Mouse (Mus musculus): Measurements from ENCODE around the gene Ikzf3. TPM values are rescaled to one million over a fixed set of nuclear protein-coding genes. Genes with fewer than 3 reads are reported as not detected.

Ikzf3 gene
- polyA plus RNA-seq, 1 experiment from 2014 or later: 0.23 TPM

GRCm38 (mm10) chr11:98482067-98482466, 63.8 kb downstream of the Ikzf3 start:
- Histone ChIP-seq H3K9ac (ENCODE audit: low read depth, low read length) (no peak overlapping the region), H3K36me3 (ENCODE audit: control insufficient read depth, insufficient read depth, low read length) (no peaks in the 10 kb centered on the region), H3K9me3 (ENCODE audit: control insufficient read depth, low read length) (no peaks in the 10 kb centered on the region), H3K4me3 (ENCODE audit: low read length) (no peak overlapping the region), H3K4me2 (ENCODE audit: low read depth, low read length) (no peak overlapping the region), H3K4me1 (ENCODE audit: control insufficient read depth, insufficient read depth, low read length) (no peaks in the 10 kb centered on the region), H3K27ac (ENCODE audit: low read length) (no peak overlapping the region), H3K27me3 (replicated peaks; ENCODE audit: control insufficient read depth, insufficient read depth, low read length) (no peaks in the 10 kb centered on the region; the same call in 1 of the 2 replicates)
- WGBS: 81% methylated on average over 10 of the region's 10 CpGs
- no peak for ATAC-seq

DNA sequence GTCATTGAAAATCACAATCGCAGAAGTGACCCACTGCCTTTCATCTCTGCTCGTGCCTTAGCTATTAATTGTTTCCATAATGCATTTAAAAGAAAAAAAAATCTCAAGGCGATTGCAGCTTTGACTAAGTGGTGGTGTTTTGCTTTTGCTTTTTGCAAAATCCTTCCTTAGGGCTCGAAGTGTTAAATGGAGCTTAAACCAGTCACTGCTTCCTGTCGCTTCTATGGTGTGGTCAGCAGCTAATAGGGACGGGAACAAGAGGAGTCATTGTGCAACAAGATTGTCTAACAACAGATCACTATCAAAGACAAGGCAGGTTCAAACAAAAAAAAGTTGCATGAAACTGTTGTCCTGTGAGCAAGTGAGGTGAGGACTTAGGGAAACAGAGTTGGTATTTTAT, 64.6 kb downstream of the Ikzf3 start:
- Histone ChIP-seq H3K27me3 (replicated peaks; ENCODE audit: control insufficient read depth, insufficient read depth, low read length) (no peaks in the 10 kb centered on the region; the same call in 1 of the 2 replicates), H3K27ac (ENCODE audit: low read length) (no peak overlapping the region), H3K4me3 (ENCODE audit: low read length) (no peak overlapping the region), H3K4me2 (ENCODE audit: low read depth, low read length) (no peak overlapping the region), H3K36me3 (ENCODE audit: control insufficient read depth, insufficient read depth, low read length) (no peaks in the 10 kb centered on the region), H3K9ac (ENCODE audit: low read depth, low read length) (no peak overlapping the region), H3K9me3 (ENCODE audit: control insufficient read depth, low read length) (no peaks in the 10 kb centered on the region), H3K4me1 (ENCODE audit: control insufficient read depth, insufficient read depth, low read length) (no peaks in the 10 kb centered on the region)
- 67% methylated on average over 6 of the region's 6 CpGs for whole genome bisulfite sequencing
- no peak for ATAC-seq

DNA sequence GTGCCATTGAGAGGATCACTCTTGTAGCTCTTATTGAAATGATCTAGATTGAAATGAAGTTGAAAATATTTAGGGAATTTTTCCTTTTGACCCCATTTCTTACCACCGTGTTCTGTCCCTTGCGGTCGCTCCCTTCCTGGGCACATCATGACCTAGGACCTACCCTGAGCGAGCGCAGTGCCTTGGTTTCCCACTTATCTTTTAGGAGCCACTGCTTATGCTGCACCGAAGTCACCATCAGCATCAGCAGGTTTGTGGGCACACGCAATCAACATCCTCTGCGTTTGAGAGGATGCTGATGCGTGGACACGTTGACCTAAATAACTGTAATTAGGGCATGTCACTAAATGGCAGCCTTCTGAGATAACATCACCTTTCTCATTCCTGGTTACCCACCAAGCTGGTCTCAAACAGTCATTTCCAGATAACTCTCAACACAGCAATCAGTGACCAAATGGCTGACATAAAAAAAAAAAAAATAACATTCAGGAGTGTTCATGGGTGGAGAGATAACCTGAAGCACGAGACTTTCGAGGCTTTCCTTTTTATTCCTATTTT, 65.8 kb downstream of the Ikzf3 start:
- no peak for ATAC-seq
- 90% methylated on average over 12 of the region's 12 CpGs for WGBS

GRCm38 (mm10) chr11:98479026-98479939, 66.5 kb downstream of the Ikzf3 start:
- Histone ChIP-seq H3K4me3 (ENCODE audit: low read length) (no peak overlapping the region), H3K27me3 (replicated peaks; ENCODE audit: control insufficient read depth, insufficient read depth, low read length) (no peaks in the 10 kb centered on the region; the same call in 1 of the 2 replicates), H3K4me2 (ENCODE audit: low read depth, low read length) (no peak overlapping the region), H3K27ac (ENCODE audit: low read length) (no peak overlapping the region), H3K9ac (ENCODE audit: low read depth, low read length) (no peak overlapping the region), H3K9me3 (ENCODE audit: control insufficient read depth, low read length) (no peaks in the 10 kb centered on the region), H3K36me3 (ENCODE audit: control insufficient read depth, insufficient read depth, low read length) (no peaks in the 10 kb centered on the region), H3K4me1 (ENCODE audit: control insufficient read depth, insufficient read depth, low read length) (no peaks in the 10 kb centered on the region)
- no peak for ATAC-seq
- WGBS: 72% methylated on average over 13 of the region's 13 CpGs

More for the DNA sequence above, 65.8 kb downstream of the Ikzf3 start:
- Histone ChIP-seq H3K4me3 (ENCODE audit: low read length) (no peak overlapping the region), H3K4me2 (ENCODE audit: low read depth, low read length) (no peak overlapping the region), H3K4me1 (ENCODE audit: control insufficient read depth, insufficient read depth, low read length) (no peaks in the 10 kb centered on the region), H3K27me3 (replicated peaks; ENCODE audit: control insufficient read depth, insufficient read depth, low read length) (no peaks in the 10 kb centered on the region; the same call in 1 of the 2 replicates), H3K36me3 (ENCODE audit: control insufficient read depth, insufficient read depth, low read length) (no peaks in the 10 kb centered on the region), H3K9ac (ENCODE audit: low read depth, low read length) (no peak overlapping the region), H3K27ac (ENCODE audit: low read length) (no peak overlapping the region), H3K9me3 (ENCODE audit: control insufficient read depth, low read length) (no peaks in the 10 kb centered on the region)

- no peaks in the 10 kb centered on the region for H3K4me1 ChIP-seq (ENCODE audit: control insufficient read depth, insufficient read depth, low read length)
- H3K27ac ChIP-seq (ENCODE audit: low read length): no peak overlapping the region
- ATAC-seq: no peak
- WGBS: 58% methylated on average over 14 of the region's 14 CpGs
- H3K4me3 ChIP-seq (ENCODE audit: low read length): no peak overlapping the region
- H3K4me2 ChIP-seq (ENCODE audit: low read depth, low read length): no peak overlapping the region
- no peak overlapping the region for H3K9ac ChIP-seq (ENCODE audit: low read depth, low read length)
- H3K9me3 ChIP-seq (ENCODE audit: control insufficient read depth, low read length): no peaks in the 10 kb centered on the region
- no peaks in the 10 kb centered on the region; the same call in 1 of the 2 replicates for H3K27me3 ChIP-seq (replicated peaks; ENCODE audit: control insufficient read depth, insufficient read depth, low read length)
- H3K36me3 ChIP-seq (ENCODE audit: control insufficient read depth, insufficient read depth, low read length): no peaks in the 10 kb centered on the region
These were observed 68.7 kb downstream of the Ikzf3 start for GRCm38 (mm10) chr11:98477011-98477701.

DNA sequence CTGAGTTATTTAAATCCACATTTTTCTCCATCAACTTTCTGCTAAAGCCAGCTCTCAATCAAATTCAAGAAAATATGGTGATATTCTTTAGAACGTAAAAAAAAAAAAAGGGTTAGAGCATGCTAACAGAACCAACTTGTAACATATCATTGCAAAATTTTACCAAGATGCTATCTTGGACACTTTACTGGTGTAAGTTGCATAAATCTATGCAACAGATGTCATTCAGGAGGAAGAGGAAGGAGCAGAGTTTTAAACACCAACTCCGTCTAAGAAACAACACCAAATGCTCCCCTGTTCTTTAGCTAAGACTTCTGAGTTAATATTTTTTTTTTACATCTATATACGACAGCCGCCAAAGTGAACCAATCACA, 69.4 kb downstream of the Ikzf3 start:
- 64% methylated on average over 4 of the region's 4 CpGs for WGBS
- ATAC-seq: no peak
- H3K27me3 ChIP-seq (replicated peaks; ENCODE audit: control insufficient read depth, insufficient read depth, low read length): no peaks in the 10 kb centered on the region

GRCm38 (mm10) chr11:98475630-98476433, 70.0 kb downstream of the Ikzf3 start:
- H3K4me2 ChIP-seq (ENCODE audit: low read depth, low read length): no peak overlapping the region
- no peak overlapping the region for H3K4me3 ChIP-seq (ENCODE audit: low read length)
- H3K9ac ChIP-seq (ENCODE audit: low read depth, low read length): no peak overlapping the region
- H3K27me3 ChIP-seq (replicated peaks; ENCODE audit: control insufficient read depth, insufficient read depth, low read length): no peaks in the 10 kb centered on the region
- 86% methylated on average over 9 of the region's 9 CpGs for WGBS
- H3K36me3 ChIP-seq (ENCODE audit: control insufficient read depth, insufficient read depth, low read length): no peaks in the 10 kb centered on the region
- H3K9me3 ChIP-seq (ENCODE audit: control insufficient read depth, low read length): no peaks in the 10 kb centered on the region
- H3K4me1 ChIP-seq (ENCODE audit: control insufficient read depth, insufficient read depth, low read length): no peaks in the 10 kb centered on the region
- no peak overlapping the region for H3K27ac ChIP-seq (ENCODE audit: low read length)
- no peak for ATAC-seq

More for the DNA sequence above, 69.4 kb downstream of the Ikzf3 start:
- Histone ChIP-seq H3K36me3 (ENCODE audit: control insufficient read depth, insufficient read depth, low read length) (no peaks in the 10 kb centered on the region), H3K4me2 (ENCODE audit: low read depth, low read length) (no peak overlapping the region), H3K27ac (ENCODE audit: low read length) (no peak overlapping the region), H3K9ac (ENCODE audit: low read depth, low read length) (no peak overlapping the region), H3K4me3 (ENCODE audit: low read length) (no peak overlapping the region), H3K9me3 (ENCODE audit: control insufficient read depth, low read length) (no peaks in the 10 kb centered on the region), H3K4me1 (ENCODE audit: control insufficient read depth, insufficient read depth, low read length) (no peaks in the 10 kb centered on the region)

DNA sequence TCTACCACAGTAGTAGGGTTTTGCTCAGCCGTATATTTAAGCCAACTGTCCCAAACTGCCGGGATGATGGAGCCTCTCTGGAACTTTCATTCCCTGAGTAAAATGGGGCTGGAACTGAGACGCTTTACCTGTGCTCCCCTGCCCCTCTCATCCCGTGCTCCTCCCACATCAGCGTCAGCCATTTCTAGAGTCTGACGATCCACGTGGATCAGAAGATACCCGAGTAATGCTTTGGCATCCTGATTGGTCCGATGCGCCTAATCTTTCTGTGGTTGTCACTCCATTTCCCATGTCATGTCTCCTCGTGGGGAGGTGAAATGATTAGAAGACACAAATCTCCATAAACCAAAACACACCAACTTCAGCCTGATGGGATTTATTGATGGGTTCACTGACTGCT, 70.9 kb downstream of the Ikzf3 start:
- ATAC-seq: no peak
- Histone ChIP-seq H3K36me3 (ENCODE audit: control insufficient read depth, insufficient read depth, low read length) (no peaks in the 10 kb centered on the region), H3K27me3 (replicated peaks; ENCODE audit: control insufficient read depth, insufficient read depth, low read length) (no peaks in the 10 kb centered on the region), H3K4me2 (ENCODE audit: low read depth, low read length) (no peak overlapping the region), H3K4me3 (ENCODE audit: low read length) (no peak overlapping the region), H3K9ac (ENCODE audit: low read depth, low read length) (no peak overlapping the region), H3K27ac (ENCODE audit: low read length) (no peak overlapping the region), H3K9me3 (ENCODE audit: control insufficient read depth, low read length) (no peaks in the 10 kb centered on the region), H3K4me1 (ENCODE audit: control insufficient read depth, insufficient read depth, low read length) (0 out of 2 replicates have a peak, but pooled peaks cover 2% of the 10 kb centered on the region)
- 86% methylated on average over 11 of the region's 11 CpGs for WGBS
